Mouse (Mus musculus) brown adipose tissue, adult 24 weeks (tissue): ENCODE measurements around the gene Siah2. TPM values are rescaled to one million over a fixed set of nuclear protein-coding genes. Genes with fewer than 3 reads are reported as not detected.

Experiments
- H3K27ac ChIP-seq: fragments of 200-500 bp; replicated peaks from 2 replicates; pipeline ENCODE4 v1.5.1; 2012; ENCODE audit warnings: low read depth, mild to moderate bottlenecking, low read length
- H3K4me1 ChIP-seq: fragments of 200-500 bp; 2 replicates; pipeline ENCODE4 v1.6.1; 2012; ENCODE audit warnings: low read length, mixed read lengths; ENCODE audit not compliant: control insufficient read depth, insufficient read depth, insufficient read length
- H3K4me3 ChIP-seq: fragments of 200-500 bp; 2 replicates; pipeline ENCODE4 v1.5.1; 2012; ENCODE audit warnings: low read depth, mild to moderate bottlenecking, low read length, moderate library complexity; ENCODE audit not compliant: insufficient read depth
- polyA plus RNA-seq: library from polyadenylated mRNA; stranded (reverse); fragments of >200 nt; gene quantifications from 2 replicates; pipeline ENCODE4 v1.2.4, GENCODE M21; 2012; ENCODE audit not compliant: missing spikeins, insufficient read depth, insufficient read length

Siah2 gene
- polyA plus RNA-seq, 1 experiment = 3.3 TPM

GRCm38 (mm10) chr3:58686206-58686921, 5.8 kb downstream of the Siah2 start:
- H3K4me1 ChIP-seq = no peaks in the 10 kb centered on the region; the same call in 1 of the 2 replicates
- H3K27ac ChIP-seq = no peak overlapping the region
- no peak overlapping the region for H3K4me3 ChIP-seq

DNA sequence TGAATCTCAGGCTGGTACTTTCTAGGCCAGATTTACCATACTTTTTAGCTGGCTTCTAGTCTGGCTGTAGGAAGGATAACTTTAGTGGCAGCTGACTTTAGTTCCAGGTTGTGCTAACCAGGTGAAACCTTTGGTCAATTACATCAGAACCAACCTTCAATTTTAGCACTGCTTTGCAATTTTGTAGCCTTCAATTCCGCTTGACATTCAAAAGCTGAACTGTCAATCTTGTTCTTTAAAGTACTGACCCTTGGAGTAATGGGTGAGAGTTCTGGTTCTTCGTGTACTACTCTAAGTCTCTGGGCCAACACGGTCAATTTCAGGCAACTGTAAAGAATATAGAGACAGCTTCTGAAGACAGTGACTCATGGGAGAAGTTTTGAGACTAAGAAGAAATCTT, 6.8 kb downstream of the Siah2 start:
- Histone ChIP-seq H3K4me3 (no peak overlapping the region), H3K4me1 (peaks cover 3% of the 10 kb centered on the region), H3K27ac (no peak overlapping the region)

- H3K4me1 ChIP-seq = peaks cover 7% of the 10 kb centered on the region
- H3K27ac ChIP-seq = no peak overlapping the region
- no peak overlapping the region for H3K4me3 ChIP-seq
Measured at GRCm38 (mm10) chr3:58683346-58683745, 8.9 kb downstream of the Siah2 start.

DNA sequence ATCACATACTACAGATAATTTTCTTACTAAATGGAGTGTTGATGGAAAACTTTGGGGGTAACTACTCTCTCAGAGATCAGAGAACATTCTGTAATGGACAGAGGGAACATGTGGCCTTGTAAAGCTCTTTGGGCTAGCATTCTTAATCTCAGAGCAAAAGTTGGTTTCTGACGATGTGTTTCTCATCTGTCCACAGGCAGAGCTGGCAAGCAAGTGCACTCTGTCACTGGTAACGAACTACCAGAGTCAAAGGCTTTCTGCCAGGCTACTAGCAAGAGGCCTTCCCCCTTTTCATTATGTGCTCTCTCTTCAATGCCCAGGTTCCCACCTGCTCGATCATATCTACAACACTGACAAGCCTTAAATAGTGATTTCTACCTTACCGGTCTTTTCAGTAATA, 9.9 kb downstream of the Siah2 start:
- no peak overlapping the region for H3K4me3 ChIP-seq
- peaks cover 7% of the 10 kb centered on the region for H3K4me1 ChIP-seq
- H3K27ac ChIP-seq = no peak overlapping the region

GRCm38 (mm10) chr3:58681831-58682230, 10.4 kb downstream of the Siah2 start:
- Histone ChIP-seq H3K4me3 (no peak overlapping the region), H3K4me1 (peaks cover 7% of the 10 kb centered on the region), H3K27ac (no peak overlapping the region)

DNA sequence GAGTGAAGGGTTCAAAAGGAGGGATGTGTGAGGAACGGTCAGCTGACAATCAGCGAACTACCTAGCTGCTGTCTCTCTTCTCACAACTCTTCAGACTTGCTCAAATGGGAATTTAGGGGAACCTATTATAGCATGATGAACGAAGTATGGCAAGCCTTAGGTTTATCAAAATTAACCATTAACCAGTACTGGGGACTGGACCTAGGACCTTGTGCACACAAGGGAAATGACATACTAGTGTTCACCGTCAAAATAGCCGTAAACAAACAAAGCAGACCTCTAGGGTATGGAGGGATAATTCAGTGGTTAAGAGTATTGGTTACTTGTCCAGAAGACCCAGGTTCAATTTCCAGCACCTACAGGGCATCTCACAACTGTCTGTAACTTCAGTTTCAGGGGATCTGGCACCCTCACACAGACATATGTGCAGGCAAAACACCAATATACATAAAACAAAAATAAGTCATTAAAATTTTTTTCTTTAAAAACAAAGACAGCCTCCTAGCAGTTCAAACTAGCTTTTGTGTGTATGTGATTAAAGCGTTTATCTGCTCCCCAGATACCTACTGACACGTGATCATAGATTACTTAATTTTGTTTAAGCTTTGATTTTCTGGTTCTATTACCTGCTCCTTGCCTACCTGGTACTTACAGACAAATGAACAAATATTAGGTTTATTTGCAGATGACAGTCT, 11.1 kb downstream of the Siah2 start:
- Histone ChIP-seq H3K4me1 (peaks cover 7% of the 10 kb centered on the region), H3K4me3 (no peak overlapping the region), H3K27ac (no peak overlapping the region)

DNA sequence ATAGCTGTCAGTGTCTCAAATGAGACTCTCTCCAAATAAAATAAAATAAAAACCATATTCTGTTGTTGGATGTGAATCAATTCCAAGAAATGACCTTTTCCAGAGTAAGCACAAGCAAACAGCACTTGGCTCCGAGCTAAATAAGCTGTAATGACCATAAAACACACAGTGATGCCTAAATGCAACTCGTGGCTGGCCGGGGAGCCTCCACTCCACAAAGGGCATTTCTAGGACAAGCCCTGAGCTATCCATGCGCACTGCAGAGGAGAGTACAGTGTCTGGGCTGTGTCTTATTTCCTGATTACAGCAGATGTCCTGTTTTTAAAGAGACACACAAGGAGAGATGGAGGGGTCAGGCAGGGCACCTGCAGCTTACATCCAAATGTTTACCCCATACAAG, 12.2 kb downstream of the Siah2 start:
- Histone ChIP-seq H3K4me1 (peaks cover 7% of the 10 kb centered on the region), H3K27ac (no peak overlapping the region), H3K4me3 (no peak overlapping the region)

- H3K27ac ChIP-seq = no peak overlapping the region
Measured at GRCm38 (mm10) chr3:58678905-58679304, 13.3 kb downstream of the Siah2 start.

GRCm38 (mm10) chr3:58678384-58678783, 13.8 kb downstream of the Siah2 start:
- Histone ChIP-seq H3K4me3 (no peak overlapping the region), H3K4me1 (peaks cover 7% of the 10 kb centered on the region), H3K27ac (no peak overlapping the region)

More at GRCm38 (mm10) chr3:58678905-58679304, 13.3 kb downstream of the Siah2 start:
- H3K4me1 ChIP-seq = peaks cover 7% of the 10 kb centered on the region
- no peak overlapping the region for H3K4me3 ChIP-seq

DNA sequence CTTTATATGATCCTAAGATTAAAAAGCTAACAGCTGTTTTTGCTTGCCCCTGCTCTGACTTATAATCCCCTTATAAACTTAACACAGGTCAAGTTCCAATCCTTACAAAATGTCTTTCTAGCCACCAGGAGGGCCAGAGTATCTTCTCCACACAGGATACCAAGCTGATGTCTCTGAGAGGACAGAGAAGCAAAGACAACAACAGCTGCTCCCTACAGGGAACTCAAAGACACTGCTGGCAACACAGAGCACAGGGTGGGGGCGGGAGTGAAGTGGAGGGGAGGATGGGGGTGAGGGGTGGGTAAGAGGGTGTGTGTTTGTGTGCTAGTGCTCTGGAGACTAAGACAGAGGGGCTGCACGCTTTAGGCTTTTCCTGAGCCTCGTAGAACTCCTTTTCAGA, 14.6 kb downstream of the Siah2 start:
- Histone ChIP-seq H3K4me3 (no peak overlapping the region), H3K27ac (no peak overlapping the region), H3K4me1 (peaks cover 7% of the 10 kb centered on the region)

DNA sequence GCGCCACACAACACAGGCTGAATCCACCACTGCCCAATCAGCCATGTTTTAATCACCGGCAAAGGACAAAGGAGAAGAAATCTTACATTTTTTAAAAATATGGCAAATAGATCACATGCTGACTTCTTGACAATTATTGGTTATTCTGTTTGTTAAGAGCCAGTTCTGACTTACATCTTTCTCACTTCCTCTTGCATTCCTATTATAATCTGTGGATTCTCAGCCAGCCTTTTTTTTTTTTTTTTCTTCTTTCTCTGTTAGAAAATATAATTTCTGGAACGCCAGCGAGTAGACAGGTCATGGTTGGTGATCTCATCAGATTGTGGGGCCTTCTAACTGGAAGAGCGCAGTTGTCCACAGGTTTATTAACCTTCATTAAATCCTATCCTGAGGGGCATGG, 18.9 kb downstream of the Siah2 start:
- Histone ChIP-seq H3K4me3 (no peak overlapping the region), H3K4me1 (no peaks in the 10 kb centered on the region), H3K27ac (no peak overlapping the region)

DNA sequence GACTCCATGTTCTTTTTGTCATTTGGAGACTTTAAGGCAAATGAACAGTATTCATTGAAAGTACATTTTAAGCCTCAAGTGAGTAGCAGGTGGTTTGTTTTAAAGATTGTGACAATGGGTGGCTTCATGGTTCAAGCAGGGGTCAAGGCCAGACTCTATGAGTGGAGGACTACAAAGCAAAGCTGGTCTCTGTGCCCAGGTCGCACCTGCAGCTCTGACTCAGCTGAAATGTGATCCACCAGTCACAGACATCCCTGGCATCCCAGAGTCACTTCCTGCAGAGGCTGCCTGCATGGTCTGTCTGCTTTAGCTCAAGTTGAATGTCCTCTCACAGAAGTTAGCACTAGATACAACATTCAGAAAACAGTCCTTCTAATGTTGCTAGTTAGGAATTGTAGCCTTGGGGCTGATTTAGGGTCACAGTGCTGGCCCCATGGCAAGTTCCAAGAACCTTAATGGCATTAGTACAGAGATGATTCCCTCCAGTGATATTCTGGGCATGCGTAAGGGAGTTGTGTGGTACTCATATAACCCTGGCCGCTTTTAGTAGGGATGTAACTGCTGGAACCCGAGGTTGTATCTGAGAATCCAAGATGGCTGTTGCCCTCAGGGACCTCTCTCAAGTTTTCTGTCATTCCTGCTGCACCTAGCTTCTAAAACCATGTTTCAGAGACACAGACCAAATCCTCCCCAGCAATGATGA, 19.6 kb downstream of the Siah2 start:
- Histone ChIP-seq H3K27ac (no peak overlapping the region), H3K4me1 (no peaks in the 10 kb centered on the region), H3K4me3 (no peak overlapping the region)

DNA sequence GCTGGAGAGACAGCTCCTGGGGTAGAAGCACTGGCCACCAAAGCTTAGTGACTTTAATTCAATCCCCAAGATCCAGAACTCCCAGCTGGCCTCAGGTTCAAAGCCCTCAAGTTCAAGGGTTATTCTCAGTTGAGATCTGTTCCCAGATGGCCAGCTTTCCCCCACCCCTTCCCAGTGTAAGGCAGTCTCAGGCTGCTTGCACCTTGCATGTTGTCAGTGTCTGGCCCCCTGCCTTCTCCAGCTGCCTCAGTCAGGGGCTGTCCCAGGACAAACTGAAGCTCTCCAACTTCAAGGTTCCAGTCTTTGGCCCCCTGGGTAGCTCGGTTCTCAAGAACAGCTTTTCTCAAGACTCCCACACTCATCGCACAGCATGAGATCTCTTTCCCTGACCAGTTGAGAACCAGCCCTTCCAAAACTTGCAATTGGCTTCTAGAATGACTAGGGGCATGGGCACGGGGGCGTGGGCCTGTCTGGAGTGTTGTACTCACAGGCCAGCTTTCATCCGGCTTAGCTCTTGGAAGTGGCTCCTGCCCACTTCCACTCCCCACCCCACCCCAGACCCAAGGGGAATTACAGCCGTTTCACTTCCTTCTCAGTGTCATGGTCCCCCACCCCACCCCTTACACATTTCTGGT, 20.5 kb downstream of the Siah2 start:
- Histone ChIP-seq H3K4me3 (no peak overlapping the region), H3K4me1 (no peaks in the 10 kb centered on the region), H3K27ac (no peak overlapping the region)

DNA sequence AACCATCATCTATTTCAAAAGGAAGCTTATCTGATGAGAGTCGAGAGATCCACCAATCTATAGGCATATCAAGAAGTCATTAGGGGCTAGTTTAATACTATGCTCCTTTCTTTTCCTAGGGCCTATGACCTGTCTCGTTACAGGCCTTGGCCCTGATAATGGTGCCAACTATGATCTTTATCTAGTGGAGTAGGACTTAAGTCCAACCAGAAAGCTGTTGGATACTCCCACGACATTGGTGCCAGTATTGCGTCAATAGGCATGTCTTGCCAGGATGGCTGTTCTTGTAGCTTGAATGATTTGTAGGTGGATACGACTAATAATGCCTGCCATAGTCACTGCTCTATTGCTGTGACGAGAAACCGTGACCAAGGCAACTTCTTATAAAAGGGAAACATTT, 28.2 kb downstream of the Siah2 start:
- Histone ChIP-seq H3K27ac (no peak overlapping the region), H3K4me1 (no peaks in the 10 kb centered on the region), H3K4me3 (no peak overlapping the region)

- no peaks in the 10 kb centered on the region for H3K4me1 ChIP-seq
- H3K27ac ChIP-seq = no peak overlapping the region
Measured at GRCm38 (mm10) chr3:58660636-58661035, 31.6 kb downstream of the Siah2 start.

More at GRCm38 (mm10) chr3:58660636-58661035, 31.6 kb downstream of the Siah2 start:
- no peak overlapping the region for H3K4me3 ChIP-seq
